Mouse (Mus musculus) MEL (cell line): ENCODE data around the gene Elavl2.

Experiments
- EP300 ChIP-seq, 2 experiments: IDR thresholded peaks; 2 replicates each; pipeline ENCODE4 v1.6.1; 2011; ENCODE audit warnings: improper control_type of control experiment in 2 of 2, low read length in 2 of 2, low read depth in 1 of 2, mild to moderate bottlenecking in 1 of 2
- HCFC1 ChIP-seq: IDR thresholded peaks from 2 replicates; pipeline ENCODE4 v1.6.1; 2012; ENCODE audit warnings: low read depth, mild to moderate bottlenecking, inconsistent platforms, low read length, improper control_type of control experiment, moderate library complexity
- MAFK ChIP-seq: IDR thresholded peaks from 2 replicates; pipeline ENCODE4 v1.6.1; 2011; ENCODE audit warnings: low read depth, mild to moderate bottlenecking, low read length, improper control_type of control experiment, borderline replicate concordance

- no peak for TF ChIP-seq MAFK
- TF ChIP-seq EP300 (IDR thresholded peaks at IDR 0.05; ENCODE audit: low read depth in 1 of 2, low read length in 2 of 2): no peak
- TF ChIP-seq HCFC1: no peak
Measured at GRCm38 (mm10) chr4:91374571-91375371, 25.8 kb downstream of the Elavl2 start.
